Mouse (Mus musculus) bone marrow, adult 2 months (tissue): ENCODE data around the gene Atf6b.

ENCODE experiments used
- CTCF ChIP-seq: fragments of 200-500 bp; IDR thresholded peaks from 2 replicates; pipeline ENCODE4 v1.5.1; 2011; ENCODE audit warnings: low read length, control low read depth; ENCODE audit not compliant: control insufficient read depth, insufficient read depth
- POLR2A ChIP-seq: fragments of 200-500 bp; IDR thresholded peaks from 2 replicates; pipeline ENCODE4 v1.6.1; 2011; ENCODE audit warnings: low read depth, mild to moderate bottlenecking, control low read depth, low read length, borderline replicate concordance; ENCODE audit not compliant: control insufficient read depth

- TF ChIP-seq CTCF (no peak), POLR2A (no peak)
These were observed 16.0 kb downstream of the Atf6b start for GRCm38 (mm10) chr17:34662978-34663377.
